Mouse (Mus musculus) MEL (cell line): ENCODE results near the gene Slc1a1. TPM values are rescaled to one million over a fixed set of nuclear protein-coding genes. Genes with fewer than 3 reads are reported as not detected.

Source experiments
- DNase-seq: peaks from one replicate; pipeline ENCODE4 v3.0.0; 2011; ENCODE audit warnings: low read depth, low spot score
- H3K27ac ChIP-seq: 2 replicates; pipeline ENCODE4 v1.5.1; 2012; ENCODE audit warnings: low read depth, mild to moderate bottlenecking, control low read depth, low read length, moderate library complexity; ENCODE audit not compliant: control insufficient read depth
- H3K27me3 ChIP-seq, 2 experiments: fragments of 150-350 bp in 1 of 2; sonication (generic) in 1 of 2; 2 replicates each; pipeline ENCODE4 v1.6.1; 2012; ENCODE audit warnings: low read length in 2 of 2, mild to moderate bottlenecking in 2 of 2, improper control_type of control experiment in 1 of 2, moderate library complexity in 1 of 2; ENCODE audit not compliant: insufficient read depth in 2 of 2, control insufficient read depth in 1 of 2
- H3K36me3 ChIP-seq, 2 experiments: 2 replicates each; pipeline ENCODE4 v1.6.1; 2012 to 2014; ENCODE audit warnings: low read length in 2 of 2, improper control_type of control experiment in 1 of 2, inconsistent platforms in 1 of 2, mild to moderate bottlenecking in 1 of 2; ENCODE audit not compliant: insufficient read depth in 2 of 2, control insufficient read depth in 1 of 2
- H3K4me1 ChIP-seq, 2 experiments: fragments of 150-350 bp in 1 of 2; sonication (generic) in 1 of 2; 2 replicates each; pipeline ENCODE4 v1.6.1; 2012; ENCODE audit warnings: low read length in 2 of 2, improper control_type of control experiment in 1 of 2, mild to moderate bottlenecking in 1 of 2; ENCODE audit not compliant: insufficient read depth in 2 of 2, control insufficient read depth in 1 of 2
- H3K4me3 ChIP-seq, 2 experiments: fragments of 150-350 bp in 1 of 2; sonication (generic) in 1 of 2; 2 replicates each; pipeline ENCODE4 v1.5.1; 2012; ENCODE audit warnings: low read depth in 2 of 2, low read length in 2 of 2, mild to moderate bottlenecking in 2 of 2, moderate library complexity in 2 of 2, control low read depth in 1 of 2, improper control_type of control experiment in 1 of 2; ENCODE audit not compliant: control insufficient read depth in 1 of 2, insufficient read depth in 1 of 2
- H3K79me2 ChIP-seq: 2 replicates; pipeline ENCODE4 v1.6.1; 2012; ENCODE audit warnings: mild to moderate bottlenecking, low read length, moderate library complexity; ENCODE audit not compliant: control insufficient read depth, poor library complexity, insufficient read depth
- H3K9ac ChIP-seq: 2 replicates; pipeline ENCODE4 v1.6.1; 2012; ENCODE audit warnings: low read depth, mild to moderate bottlenecking, control low read depth, low read length, moderate library complexity; ENCODE audit not compliant: control insufficient read depth, poor library complexity, severe bottlenecking
- H3K9me3 ChIP-seq: fragments of 150-350 bp; sonication (generic); replicated peaks from 2 replicates; pipeline ENCODE4 v1.6.1; 2012; ENCODE audit warnings: mild to moderate bottlenecking, low read length, improper control_type of control experiment, moderate library complexity; ENCODE audit not compliant: insufficient read depth
- BHLHE40 ChIP-seq: IDR thresholded peaks from 2 replicates; pipeline ENCODE4 v1.6.1; 2012; ENCODE audit warnings: low read depth, mild to moderate bottlenecking, inconsistent platforms, low read length, improper control_type of control experiment, borderline replicate concordance
- CHD1 ChIP-seq: IDR thresholded peaks from 2 replicates; pipeline ENCODE4 v1.6.1; 2012; ENCODE audit warnings: low read depth, mild to moderate bottlenecking, inconsistent platforms, low read length, improper control_type of control experiment
- CTCF ChIP-seq, 3 experiments: IDR thresholded peaks in 2 of 3; conservative IDR thresholded peaks in 1 of 3; 2 replicates each; pipeline ENCODE4 v1.5.1; 2011 to 2012; ENCODE audit warnings: low read length in 3 of 3, low read depth in 2 of 3, mild to moderate bottlenecking in 2 of 3, improper control_type of control experiment in 1 of 3, inconsistent platforms in 1 of 3, mixed read lengths in 1 of 3, moderate library complexity in 1 of 3; ENCODE audit not compliant: control insufficient read depth in 1 of 3, insufficient read depth in 1 of 3, poor library complexity in 1 of 3, severe bottlenecking in 1 of 3
- E2F4 ChIP-seq: IDR thresholded peaks from 2 replicates; pipeline ENCODE4 v1.6.1; 2011; ENCODE audit warnings: low read depth, low read length, improper control_type of control experiment, borderline replicate concordance
- ELF1 ChIP-seq: IDR thresholded peaks from 2 replicates; pipeline ENCODE4 v1.6.1; 2014; ENCODE audit warnings: low read depth, mild to moderate bottlenecking, inconsistent platforms, low read length, improper control_type of control experiment, moderate library complexity
- ETS1 ChIP-seq: IDR thresholded peaks from 2 replicates; pipeline ENCODE4 v1.6.1; 2012; ENCODE audit warnings: low read depth, mild to moderate bottlenecking, inconsistent platforms, low read length, improper control_type of control experiment, moderate library complexity
- GABPA ChIP-seq: IDR thresholded peaks from 2 replicates; pipeline ENCODE4 v1.6.1; 2012; ENCODE audit warnings: low read depth, mild to moderate bottlenecking, inconsistent platforms, low read length, improper control_type of control experiment, moderate library complexity
- GATA1 ChIP-seq: IDR thresholded peaks from 2 replicates; pipeline ENCODE4 v1.6.1; 2011; ENCODE audit warnings: low read depth, low read length, improper control_type of control experiment
- HCFC1 ChIP-seq: IDR thresholded peaks from 2 replicates; pipeline ENCODE4 v1.6.1; 2012; ENCODE audit warnings: low read depth, mild to moderate bottlenecking, inconsistent platforms, low read length, improper control_type of control experiment, moderate library complexity
- JUND ChIP-seq: IDR thresholded peaks from 2 replicates; pipeline ENCODE4 v1.6.1; 2011; ENCODE audit warnings: low read depth, mild to moderate bottlenecking, improper control_type of control experiment, low read length
- KAT2A ChIP-seq: conservative IDR thresholded peaks from 2 replicates; pipeline ENCODE4 v1.6.1; 2012; ENCODE audit warnings: low read depth, low read length, improper control_type of control experiment, inconsistent platforms
- MAX ChIP-seq: IDR thresholded peaks from 2 replicates; pipeline ENCODE4 v1.6.1; 2011; ENCODE audit warnings: low read length, improper control_type of control experiment
- MAZ ChIP-seq: IDR thresholded peaks from 2 replicates; pipeline ENCODE4 v1.6.1; 2012; ENCODE audit warnings: low read depth, mild to moderate bottlenecking, inconsistent platforms, low read length, improper control_type of control experiment
- MYB ChIP-seq: IDR thresholded peaks from 2 replicates; pipeline ENCODE4 v1.6.1; 2011; ENCODE audit warnings: mild to moderate bottlenecking, low read depth, low read length, improper control_type of control experiment
- MYC ChIP-seq: IDR thresholded peaks from 2 replicates; pipeline ENCODE4 v1.6.1; 2011; ENCODE audit warnings: low read depth, mild to moderate bottlenecking, low read length, improper control_type of control experiment, moderate library complexity
- NELFE ChIP-seq: IDR thresholded peaks from 2 replicates; pipeline ENCODE4 v1.6.1; 2011; ENCODE audit warnings: low read depth, low read length, improper control_type of control experiment
- NRF1 ChIP-seq: IDR thresholded peaks from 2 replicates; pipeline ENCODE4 v1.6.1; 2014; ENCODE audit warnings: low read depth, mild to moderate bottlenecking, inconsistent platforms, low read length, improper control_type of control experiment, moderate library complexity; ENCODE audit not compliant: poor library complexity, insufficient read depth, severe bottlenecking
- POLR2A ChIP-seq, 2 experiments: IDR thresholded peaks; 2 replicates each; pipeline ENCODE4 v1.6.1; 2011 to 2012; ENCODE audit warnings: low read length in 2 of 2, mild to moderate bottlenecking in 2 of 2, control low read depth in 1 of 2, improper control_type of control experiment in 1 of 2, low read depth in 1 of 2, moderate library complexity in 1 of 2; ENCODE audit not compliant: control insufficient read depth in 1 of 2, insufficient read depth in 1 of 2, poor library complexity in 1 of 2
- POLR2AphosphoS2 ChIP-seq: IDR thresholded peaks from 2 replicates; pipeline ENCODE4 v1.6.1; 2011; ENCODE audit warnings: low read length, improper control_type of control experiment
- POLR2AphosphoS5 ChIP-seq: IDR thresholded peaks from 2 replicates; pipeline ENCODE4 v1.6.1; 2012; ENCODE audit warnings: low read depth, borderline replicate concordance, mild to moderate bottlenecking, inconsistent platforms, low read length, moderate library complexity, mixed read lengths
- SIN3A ChIP-seq: IDR thresholded peaks from 2 replicates; pipeline ENCODE4 v1.6.1; 2012; ENCODE audit warnings: low read length, improper control_type of control experiment, inconsistent platforms
- SMC3 ChIP-seq: IDR thresholded peaks from 2 replicates; pipeline ENCODE4 v1.6.1; 2011; ENCODE audit warnings: low read depth, low read length, improper control_type of control experiment
- TCF12 ChIP-seq: IDR thresholded peaks from 2 replicates; pipeline ENCODE4 v1.6.1; 2014; ENCODE audit warnings: low read depth, mild to moderate bottlenecking, inconsistent platforms, low read length, improper control_type of control experiment, moderate library complexity
- USF1 ChIP-seq: IDR thresholded peaks from 2 replicates; pipeline ENCODE4 v1.6.1; 2014; ENCODE audit warnings: low read depth, mild to moderate bottlenecking, inconsistent platforms, low read length, improper control_type of control experiment, moderate library complexity
- ZMIZ1 ChIP-seq: IDR thresholded peaks from 2 replicates; pipeline ENCODE4 v1.6.1; 2012; ENCODE audit warnings: low read depth, mild to moderate bottlenecking, inconsistent platforms, low read length, improper control_type of control experiment, moderate library complexity
- polyA plus RNA-seq, 2 experiments: library from polyadenylated mRNA; stranded (reverse) in 1 of 2; unstranded in 1 of 2; fragments of >175 nt in 1 of 2; fragments of >200 nt in 1 of 2; gene quantifications; 2 replicates each; pipeline versions ENCODE4 v1.2.1 to v1.2.4; 2012; ENCODE audit warnings: low replicate concordance in 2 of 2, low read depth in 1 of 2; ENCODE audit not compliant: insufficient read length in 2 of 2, insufficient read depth in 1 of 2, missing spikeins in 1 of 2
- total RNA-seq: library from RNA; depleted of rRNA; stranded (reverse); fragments of 300-350 nt; gene quantifications from 2 replicates; pipeline ENCODE4 v1.2.3, GENCODE M21; 2012

Slc1a1 gene
- total and polyA plus RNA-seq, 3 experiments: 0.07 TPM; not detected in 2

DNA sequence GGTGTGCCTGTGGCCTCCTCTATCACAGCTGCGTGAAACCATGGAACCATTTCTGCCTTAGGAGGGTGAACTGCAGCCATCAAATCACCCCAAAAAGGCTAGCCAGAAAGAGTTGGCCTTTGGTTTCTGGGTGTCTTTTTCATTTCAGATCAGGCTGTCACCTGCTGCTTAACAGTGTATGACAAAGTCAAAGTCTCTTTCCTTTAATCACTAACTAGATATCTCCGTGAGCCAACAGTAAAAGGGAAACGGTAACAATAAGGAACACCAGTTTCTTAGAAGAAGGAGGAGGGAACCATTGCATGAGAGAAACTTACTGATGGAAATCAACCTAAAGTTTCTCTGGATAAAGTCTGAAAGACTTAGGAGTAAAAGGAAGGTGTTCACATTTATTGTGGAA lies 2.2 kb upstream of the Slc1a1 start:
- TF ChIP-seq MAX (no peak), SMC3 (no peak), GABPA (no peak), MAZ (no peak), HCFC1 (no peak), POLR2AphosphoS2 (no peak), CTCF (IDR thresholded peaks at IDR 0.05 in 2 of 3, conservative IDR thresholded peaks at IDR 0.05 in 1 of 3; ENCODE audit: control insufficient read depth in 1 of 3, insufficient read depth in 1 of 3, low read depth in 2 of 3, low read length in 3 of 3, poor library complexity in 1 of 3, severe bottlenecking in 1 of 3) (no peak), MYB (no peak), JUND (no peak), USF1 (no peak)
- Histone ChIP-seq H3K27me3 (no peaks in the 10 kb centered on the region), H3K4me3 (no peak overlapping the region), H3K9ac (no peak overlapping the region), H3K27ac (no peak overlapping the region), H3K36me3 (no peaks in the 10 kb centered on the region), H3K79me2 (no peaks in the 10 kb centered on the region), H3K4me1 (no peaks in the 10 kb centered on the region), H3K9me3 (no peaks in the 10 kb centered on the region)
- DNase-seq: no peak

DNA sequence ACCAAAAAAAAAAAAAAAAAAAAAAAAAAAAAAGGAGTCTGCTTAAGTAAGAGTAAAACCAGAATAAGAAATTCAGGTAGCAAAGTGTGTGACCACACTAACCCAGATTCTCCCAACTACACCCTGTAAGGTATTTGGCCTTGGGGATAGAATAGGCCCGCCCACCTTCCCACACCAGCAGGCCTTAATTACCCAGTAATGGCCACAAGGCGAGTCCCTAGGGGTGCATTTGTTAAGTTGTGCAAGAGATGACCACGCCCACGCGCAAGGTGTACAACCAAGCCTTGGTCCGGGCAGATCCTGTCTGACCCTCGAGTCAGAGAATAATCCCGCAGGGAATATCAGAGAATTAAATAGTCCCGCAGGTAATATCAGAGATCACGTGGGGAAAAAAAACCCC lies 461 bp upstream of the Slc1a1 start:
- no peaks in the 10 kb centered on the region; a peak in 1 of 4 replicates for H3K27me3 ChIP-seq
- H3K4me1 ChIP-seq: no peaks in the 10 kb centered on the region
- no peaks in the 10 kb centered on the region for H3K9me3 ChIP-seq
- no peak for DNase-seq
- H3K4me3 ChIP-seq: no peak overlapping the region
- no peak overlapping the region for H3K9ac ChIP-seq
- no peaks in the 10 kb centered on the region for H3K36me3 ChIP-seq
- H3K79me2 ChIP-seq: no peaks in the 10 kb centered on the region
- no peak overlapping the region for H3K27ac ChIP-seq
- TF ChIP-seq BHLHE40: no peak
- TF ChIP-seq CHD1: no peak
- no peak for TF ChIP-seq NRF1
- no peak for TF ChIP-seq SMC3
- no peak for TF ChIP-seq ELF1
- TF ChIP-seq ZMIZ1: no peak
- no peak for TF ChIP-seq GATA1
- no peak for TF ChIP-seq MYC
- TF ChIP-seq NELFE: no peak
- TF ChIP-seq E2F4: no peak
- no peak for TF ChIP-seq MYB
- no peak for TF ChIP-seq KAT2A
- no peak for TF ChIP-seq POLR2A (IDR thresholded peaks at IDR 0.05; ENCODE audit: control insufficient read depth in 1 of 2, insufficient read depth in 1 of 2, low read depth in 1 of 2, low read length in 2 of 2, poor library complexity in 1 of 2)
- TF ChIP-seq ETS1: no peak
- no peak for TF ChIP-seq TCF12
- no peak for TF ChIP-seq POLR2AphosphoS5
- TF ChIP-seq SIN3A: no peak
